Mouse (Mus musculus): ENCODE data around the gene Mfsd5. TPM values are rescaled to one million over a fixed set of nuclear protein-coding genes. Genes with fewer than 3 reads are reported as not detected.

The Mfsd5 gene
- total RNA-seq, 1 experiment from 2014 or later, result 11.5 TPM

DNA sequence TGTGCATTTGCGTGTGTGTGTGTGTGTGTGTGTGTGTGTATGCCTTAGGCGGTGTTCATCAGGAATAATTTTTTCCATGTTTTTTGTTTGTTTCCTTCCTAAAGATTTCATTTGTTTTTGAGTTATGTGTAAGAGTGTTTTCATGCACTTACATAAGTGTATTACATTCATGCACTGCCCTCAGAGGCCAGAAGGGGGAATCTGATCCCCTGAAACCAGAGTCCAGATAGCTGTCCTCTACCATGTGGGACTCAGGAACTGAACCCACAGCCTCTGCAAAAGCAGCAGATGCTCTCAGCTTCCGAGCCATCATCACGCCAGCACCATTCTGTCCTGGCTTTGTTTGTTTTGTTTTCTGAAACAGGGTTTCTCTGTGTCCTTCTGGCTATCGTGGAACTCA lies 13.7 kb upstream of the Mfsd5 start:
- 0 out of 4 replicates have a peak, but pooled peaks of 1 of the 2 experiments have one; percentile 36 for ATAC-seq (replicated peaks in 1 of 2; ENCODE audit: insufficient read depth in 1 of 2, low FRiP score in 2 of 2, low TSS enrichment in 1 of 2, low read depth in 1 of 2, poor library complexity in 2 of 2, severe bottlenecking in 2 of 2)

GRCm38 (mm10) chr15:102270274-102270960 lies 8.8 kb upstream of the Mfsd5 start, which contains the start of gene Gm9918:
Gm9918 (plus strand) TSS chr15:102270563.
- ATAC-seq (replicated peaks in 1 of 2; ENCODE audit: insufficient read depth in 1 of 2, low FRiP score in 2 of 2, low TSS enrichment in 1 of 2, low read depth in 1 of 2, poor library complexity in 2 of 2, severe bottlenecking in 2 of 2), result no peak

GRCm38 (mm10) chr15:102271441-102271840 lies 7.8 kb upstream of the Mfsd5 start:
- no peak for ATAC-seq (replicated peaks in 1 of 2; ENCODE audit: insufficient read depth in 1 of 2, low FRiP score in 2 of 2, low TSS enrichment in 1 of 2, low read depth in 1 of 2, poor library complexity in 2 of 2, severe bottlenecking in 2 of 2)

GRCm38 (mm10) chr15:102273982-102274716 lies 5.1 kb upstream of the Mfsd5 start:
- no peak for ATAC-seq (replicated peaks in 1 of 2; ENCODE audit: insufficient read depth in 1 of 2, low FRiP score in 2 of 2, low TSS enrichment in 1 of 2, low read depth in 1 of 2, poor library complexity in 2 of 2, severe bottlenecking in 2 of 2)

DNA sequence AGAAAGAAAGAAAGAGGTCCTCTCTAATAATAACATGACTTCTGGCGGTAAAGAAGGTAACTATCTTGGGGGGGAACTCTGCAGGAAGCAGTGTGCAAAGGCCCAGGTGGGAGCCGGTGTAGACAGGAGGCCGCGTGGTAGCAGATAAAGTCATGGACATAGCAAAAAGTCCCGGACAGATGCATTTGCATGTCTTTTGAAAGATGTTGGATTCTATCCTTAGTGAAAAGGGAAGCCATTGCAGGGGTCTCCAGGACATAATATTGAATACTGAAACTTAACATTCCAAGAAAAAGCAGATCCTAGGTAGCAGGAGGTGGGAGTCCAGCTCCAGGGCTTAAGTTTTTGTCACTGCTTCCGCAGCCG lies 545 bp upstream of the Mfsd5 start:
- no peak for ATAC-seq (replicated peaks in 1 of 2; ENCODE audit: insufficient read depth in 1 of 2, low FRiP score in 2 of 2, low TSS enrichment in 1 of 2, low read depth in 1 of 2, poor library complexity in 2 of 2, severe bottlenecking in 2 of 2)

- no peak for ATAC-seq (replicated peaks in 1 of 2; ENCODE audit: insufficient read depth in 1 of 2, low FRiP score in 2 of 2, low TSS enrichment in 1 of 2, low read depth in 1 of 2, poor library complexity in 2 of 2, severe bottlenecking in 2 of 2)
Measured at GRCm38 (mm10) chr15:102279783-102280520, 698 bp downstream of the Mfsd5 start.

DNA sequence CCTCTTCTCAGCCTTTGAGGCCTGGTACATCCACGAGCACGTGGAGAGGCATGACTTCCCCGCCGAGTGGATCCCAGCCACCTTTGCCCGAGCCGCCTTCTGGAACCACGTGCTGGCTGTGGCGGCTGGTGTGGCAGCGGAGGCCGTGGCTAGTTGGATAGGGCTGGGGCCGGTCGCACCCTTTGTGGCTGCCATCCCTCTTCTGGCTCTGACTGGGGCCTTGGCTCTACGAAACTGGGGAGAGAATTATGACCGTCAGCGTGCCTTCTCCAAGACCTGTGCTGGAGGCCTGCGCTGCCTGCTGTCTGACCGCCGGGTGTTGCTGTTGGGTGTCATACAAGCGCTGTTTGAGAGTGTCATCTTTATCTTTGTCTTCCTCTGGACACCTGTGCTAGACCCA lies 1.4 kb downstream of the Mfsd5 start:
- ATAC-seq (replicated peaks in 1 of 2; ENCODE audit: insufficient read depth in 1 of 2, low FRiP score in 2 of 2, low TSS enrichment in 1 of 2, low read depth in 1 of 2, poor library complexity in 2 of 2, severe bottlenecking in 2 of 2), result no peak

DNA sequence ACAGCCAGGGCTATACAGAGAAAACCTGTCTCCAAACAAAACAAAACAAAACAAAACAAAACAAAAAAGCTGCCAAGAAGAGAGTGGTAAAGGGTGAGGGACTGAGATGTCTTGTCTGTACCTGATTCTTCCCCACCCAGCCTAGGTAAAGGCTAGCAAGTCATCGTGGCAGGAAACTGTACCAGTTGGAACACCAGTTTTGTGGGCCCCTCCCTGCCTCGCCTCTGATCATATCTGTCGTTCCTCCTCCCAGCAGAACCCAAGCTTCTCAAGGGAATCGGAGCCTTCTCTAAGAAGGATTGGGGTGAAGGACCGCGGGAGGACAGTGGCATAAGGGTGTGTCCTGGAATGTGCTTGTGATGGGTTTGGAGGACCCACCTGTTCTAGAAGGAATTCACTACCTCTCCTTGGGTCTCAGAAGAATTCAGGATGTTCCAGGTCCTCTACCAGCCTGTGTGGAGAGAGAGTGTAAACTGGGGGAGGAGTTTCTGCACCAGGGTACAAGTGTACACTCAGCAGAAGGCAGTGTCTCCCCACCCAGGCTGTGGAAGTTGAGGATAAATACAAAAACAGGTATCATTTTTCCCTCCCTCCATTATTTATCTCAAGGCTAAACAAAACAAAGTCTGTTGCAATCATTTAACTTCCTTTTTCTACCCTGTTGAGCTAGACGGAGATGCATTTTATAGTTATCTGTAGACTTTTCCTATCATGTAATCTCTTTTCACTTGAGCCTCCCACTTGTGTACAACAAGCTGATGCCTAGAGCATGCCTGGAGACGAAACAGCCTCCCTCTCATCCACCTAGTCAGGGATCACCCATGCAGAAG lies 3.4 kb downstream of the Mfsd5 start:
- no peak for ATAC-seq (replicated peaks in 1 of 2; ENCODE audit: insufficient read depth in 1 of 2, low FRiP score in 2 of 2, low TSS enrichment in 1 of 2, low read depth in 1 of 2, poor library complexity in 2 of 2, severe bottlenecking in 2 of 2)

GRCm38 (mm10) chr15:102283648-102284047 lies 4.4 kb downstream of the Mfsd5 start:
- ATAC-seq (replicated peaks in 1 of 2; ENCODE audit: insufficient read depth in 1 of 2, low FRiP score in 2 of 2, low TSS enrichment in 1 of 2, low read depth in 1 of 2, poor library complexity in 2 of 2, severe bottlenecking in 2 of 2), result no peak

DNA sequence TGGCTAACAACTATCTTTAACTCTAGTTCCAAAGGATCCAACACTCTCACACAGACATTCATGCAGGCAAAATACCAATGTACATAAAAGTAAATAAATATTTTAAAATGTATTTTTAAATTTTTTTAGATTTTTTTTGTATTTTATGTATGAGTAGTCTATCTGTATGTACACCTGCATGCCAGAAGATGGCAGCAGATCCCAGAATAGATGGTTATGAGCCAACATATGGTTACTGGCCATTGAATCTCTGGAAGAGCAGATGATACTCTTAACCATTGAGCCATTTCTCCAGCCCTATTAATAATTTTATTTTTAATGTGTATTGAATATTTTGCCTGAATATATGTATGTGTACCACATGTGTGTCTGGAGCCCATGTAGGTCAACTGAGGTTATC lies 8.1 kb downstream of the Mfsd5 start:
- ATAC-seq (replicated peaks in 1 of 2; ENCODE audit: insufficient read depth in 1 of 2, low FRiP score in 2 of 2, low TSS enrichment in 1 of 2, low read depth in 1 of 2, poor library complexity in 2 of 2, severe bottlenecking in 2 of 2), result peak in 1 of 2 experiments; percentile 49; a peak in 1 of 4 replicates

GRCm38 (mm10) chr15:102295633-102296367 lies 16.5 kb downstream of the Mfsd5 start, which contains the start of gene Espl1:
Espl1 (plus strand) TSS chr15:102296266.
- ATAC-seq (replicated peaks in 1 of 2; ENCODE audit: insufficient read depth in 1 of 2, low FRiP score in 2 of 2, low TSS enrichment in 1 of 2, low read depth in 1 of 2, poor library complexity in 2 of 2, severe bottlenecking in 2 of 2), result peak; percentile 100

DNA sequence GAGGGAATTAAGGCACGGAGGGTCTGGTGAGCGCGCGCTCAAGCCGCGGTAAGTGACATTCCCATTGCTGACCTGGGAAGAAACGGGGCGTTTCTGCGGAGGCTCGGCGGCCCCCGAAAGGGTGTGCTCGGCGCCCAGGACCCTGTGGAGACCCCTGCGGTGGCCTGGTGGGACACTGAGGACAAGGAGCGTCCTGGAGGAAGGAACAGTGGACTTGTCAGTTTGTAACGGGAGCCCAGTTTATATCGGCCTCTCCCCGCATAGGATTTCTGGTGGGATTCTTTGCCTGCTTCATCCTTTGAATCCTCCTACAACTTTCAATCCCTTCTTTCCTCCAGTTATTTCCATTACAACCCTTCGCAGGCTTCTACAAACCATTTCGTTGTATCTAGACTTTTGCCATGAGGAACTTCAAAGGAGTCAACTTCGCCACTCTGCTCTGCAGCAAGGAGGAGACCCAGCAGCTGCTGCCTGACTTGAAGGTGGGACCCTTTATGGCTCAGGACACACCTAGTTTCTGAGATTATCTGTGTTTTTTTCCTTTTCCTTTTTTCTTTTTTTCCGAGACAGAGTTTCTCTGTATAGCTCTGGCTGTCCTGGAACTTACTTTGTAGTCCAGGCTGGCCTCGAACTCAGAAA lies 17.2 kb downstream of the Mfsd5 start:
- no peak for ATAC-seq (replicated peaks in 1 of 2; ENCODE audit: insufficient read depth in 1 of 2, low FRiP score in 2 of 2, low TSS enrichment in 1 of 2, low read depth in 1 of 2, poor library complexity in 2 of 2, severe bottlenecking in 2 of 2)

DNA sequence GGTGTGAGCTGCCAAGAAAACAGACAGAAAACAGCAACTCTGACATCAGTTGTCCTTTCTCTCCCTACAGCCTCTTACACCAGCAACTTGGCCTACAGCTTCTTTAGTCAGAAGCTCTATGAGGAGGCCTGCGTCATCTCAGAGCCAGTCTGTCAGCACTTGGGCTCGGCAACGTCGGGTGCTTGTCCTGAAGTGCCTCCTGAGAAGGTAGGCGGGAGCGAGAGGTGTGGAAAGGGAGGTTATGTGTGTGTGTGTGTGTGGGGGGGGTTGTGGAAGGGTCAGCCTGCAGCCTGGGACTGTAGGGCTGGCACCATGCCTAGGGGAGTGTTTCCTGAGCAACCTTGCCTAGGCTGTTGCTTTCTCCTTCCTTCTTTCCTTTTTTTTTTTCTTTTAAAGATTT lies 23.3 kb downstream of the Mfsd5 start:
- no peak for ATAC-seq (replicated peaks in 1 of 2; ENCODE audit: insufficient read depth in 1 of 2, low FRiP score in 2 of 2, low TSS enrichment in 1 of 2, low read depth in 1 of 2, poor library complexity in 2 of 2, severe bottlenecking in 2 of 2)

GRCm38 (mm10) chr15:102308717-102309116 lies 29.5 kb downstream of the Mfsd5 start:
- no peak for ATAC-seq (replicated peaks in 1 of 2; ENCODE audit: insufficient read depth in 1 of 2, low FRiP score in 2 of 2, low TSS enrichment in 1 of 2, low read depth in 1 of 2, poor library complexity in 2 of 2, severe bottlenecking in 2 of 2)

DNA sequence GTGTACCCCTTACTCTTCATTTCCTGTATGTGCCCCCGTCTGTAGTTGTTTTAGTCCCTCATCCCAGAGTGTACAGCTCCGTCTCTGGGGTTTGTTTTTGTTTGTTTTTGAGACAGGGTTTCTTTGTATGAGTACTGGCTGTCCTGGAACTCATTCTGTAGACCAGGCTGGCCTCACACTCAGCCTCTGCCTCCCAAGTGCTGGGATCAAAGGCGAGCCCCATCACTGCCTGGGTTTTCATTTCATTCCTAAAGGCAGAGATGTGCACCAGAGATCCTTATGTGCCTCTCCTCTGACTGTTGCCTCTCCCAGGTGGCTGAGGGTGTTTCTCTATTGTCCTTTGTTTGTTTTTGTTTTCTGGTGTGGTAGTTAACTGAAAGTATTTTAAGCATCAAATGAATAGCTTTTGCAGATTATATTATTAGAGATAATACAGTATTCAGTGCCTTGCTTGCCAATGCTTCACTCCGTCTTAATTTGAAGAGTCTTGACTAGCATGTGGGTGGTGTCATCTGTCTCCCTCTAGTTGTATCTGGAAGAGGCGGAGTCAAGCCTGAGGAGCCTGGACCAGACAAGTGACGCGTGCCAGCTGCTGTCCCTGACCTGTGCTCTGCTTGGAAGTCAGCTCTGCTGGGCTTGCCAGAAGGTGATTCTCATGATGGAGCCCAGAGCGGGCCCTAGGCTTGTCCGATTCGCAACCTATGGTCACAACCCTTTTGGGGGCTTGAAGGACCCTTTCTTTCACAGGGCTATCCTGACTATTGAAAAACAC lies 31.0 kb downstream of the Mfsd5 start:
- no peak for ATAC-seq (replicated peaks in 1 of 2; ENCODE audit: insufficient read depth in 1 of 2, low FRiP score in 2 of 2, low TSS enrichment in 1 of 2, low read depth in 1 of 2, poor library complexity in 2 of 2, severe bottlenecking in 2 of 2)

GRCm38 (mm10) chr15:102311489-102311888 lies 32.2 kb downstream of the Mfsd5 start:
- peak; percentile 57 to 63; a peak in 3 of 4 replicates for ATAC-seq (replicated peaks in 1 of 2; ENCODE audit: insufficient read depth in 1 of 2, low FRiP score in 2 of 2, low TSS enrichment in 1 of 2, low read depth in 1 of 2, poor library complexity in 2 of 2, severe bottlenecking in 2 of 2)
